Mouse (Mus musculus) spleen, adult 12 weeks (tissue): Measurements from ENCODE around the gene Lmx1a.

ENCODE experiments used
- DNase-seq: peaks from one replicate; pipeline ENCODE4 v3.0.0; 2022; ENCODE audit warnings: low spot score

Gene Lmx1a

DNA sequence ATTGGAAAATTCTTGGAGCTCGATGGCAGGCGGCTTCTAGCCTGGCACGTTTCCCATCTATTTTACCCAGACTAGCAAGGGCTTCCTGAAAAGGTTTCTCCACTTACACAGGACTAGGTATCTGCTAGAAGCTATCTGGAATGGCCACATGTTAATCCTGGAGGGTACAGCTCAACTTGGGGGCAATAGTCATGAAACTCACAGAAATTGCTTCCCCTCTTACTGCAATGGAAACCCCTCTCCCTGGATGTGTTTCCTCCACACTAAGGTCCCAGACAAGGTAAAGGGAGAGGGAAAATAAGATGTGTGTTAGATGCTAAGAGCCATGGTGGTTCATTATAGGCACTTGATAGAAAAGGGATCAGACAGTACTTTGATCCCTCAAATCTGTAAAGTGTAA, 5.7 kb downstream of the Lmx1a start:
- DNase-seq = no peak

DNA sequence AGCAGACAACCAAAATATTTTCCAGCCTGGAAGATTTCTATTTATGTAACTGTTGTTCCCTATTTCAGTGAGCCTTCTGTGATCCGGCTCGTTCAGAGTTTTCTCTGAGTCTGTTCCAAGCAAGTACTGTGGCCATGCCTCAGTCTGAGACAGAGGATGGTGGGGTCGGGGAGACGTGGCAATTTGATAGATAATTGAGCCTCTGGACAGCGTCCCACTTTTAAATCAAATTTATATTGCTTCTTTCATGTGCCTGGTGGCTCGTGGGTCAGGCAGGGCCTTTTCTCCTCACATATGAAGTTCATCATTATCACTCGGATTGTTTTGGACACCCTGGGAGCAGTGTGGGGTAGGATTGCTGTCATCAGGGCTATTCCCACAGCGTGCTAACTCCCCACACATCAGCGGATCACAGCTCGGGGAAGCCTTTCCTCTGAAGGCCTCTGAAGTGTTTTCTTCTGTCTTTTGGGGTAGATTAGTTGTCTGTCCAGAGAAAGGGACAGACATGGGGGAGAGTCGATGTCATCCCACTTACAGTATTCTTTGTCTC, 6.9 kb downstream of the Lmx1a start:
- DNase-seq = no peak

- DNase-seq = no peak
Observed at GRCm38 (mm10) chr1:167699706-167700105, 10.7 kb downstream of the Lmx1a start.

DNA sequence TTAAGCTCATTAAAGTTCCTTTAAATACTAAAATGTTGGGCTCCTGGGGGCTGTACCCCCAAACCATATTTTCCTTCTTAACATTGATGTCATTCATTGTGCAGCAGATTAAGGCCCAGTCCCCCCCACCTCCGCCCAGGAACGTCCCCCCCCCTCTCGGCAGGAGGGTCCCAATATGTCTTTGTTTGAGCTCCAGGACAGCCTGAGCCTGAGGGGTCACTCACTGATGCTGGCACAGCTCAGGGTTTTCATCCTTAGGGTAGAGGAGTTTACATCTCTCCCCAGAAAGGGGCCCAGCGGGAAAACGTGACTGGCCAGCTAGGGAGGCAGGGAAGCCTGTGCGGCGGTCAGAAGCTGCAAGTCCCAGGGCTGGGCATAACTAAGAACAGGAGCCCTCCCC, 11.2 kb downstream of the Lmx1a start:
- no peak for DNase-seq

DNA sequence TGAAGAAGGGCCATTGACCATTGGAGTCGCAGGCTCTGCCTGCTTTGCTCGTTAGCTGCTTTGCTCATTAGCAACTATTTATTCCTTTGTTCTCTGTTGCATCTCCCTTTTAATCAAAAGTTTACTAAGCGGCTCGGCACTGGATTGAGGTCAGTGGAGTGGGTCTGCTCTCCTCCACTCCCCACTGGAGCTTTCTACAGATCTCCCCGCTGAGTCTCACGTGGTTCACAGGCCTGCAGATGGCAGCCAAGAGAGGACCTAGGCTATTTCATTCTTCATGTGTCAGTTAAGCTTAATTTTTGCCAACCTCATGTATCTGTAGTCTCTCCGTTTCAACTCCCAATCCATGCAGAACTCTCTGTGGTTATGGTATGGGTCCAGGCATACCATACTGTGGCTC, 16.5 kb downstream of the Lmx1a start:
- DNase-seq = no peak

DNA sequence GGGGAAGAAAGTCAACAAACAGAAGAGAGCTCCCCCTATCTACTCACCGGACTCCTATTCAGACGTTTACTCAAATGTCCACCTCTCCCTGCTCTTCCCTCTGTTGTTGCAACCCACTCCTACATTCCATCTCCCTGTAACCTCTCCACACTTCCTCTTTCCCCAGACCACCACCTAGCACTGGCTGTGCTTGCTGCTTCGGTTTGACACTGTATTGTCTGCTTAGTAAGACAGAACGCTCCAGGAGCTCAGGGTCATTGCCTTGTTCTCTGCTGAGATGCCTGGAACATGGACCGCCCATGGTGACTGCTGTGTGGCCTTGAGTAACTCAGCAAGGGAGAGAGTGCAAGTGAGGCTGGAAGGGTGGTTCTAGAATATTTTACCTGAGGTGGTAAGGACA, 19.7 kb downstream of the Lmx1a start:
- no peak for DNase-seq

DNA sequence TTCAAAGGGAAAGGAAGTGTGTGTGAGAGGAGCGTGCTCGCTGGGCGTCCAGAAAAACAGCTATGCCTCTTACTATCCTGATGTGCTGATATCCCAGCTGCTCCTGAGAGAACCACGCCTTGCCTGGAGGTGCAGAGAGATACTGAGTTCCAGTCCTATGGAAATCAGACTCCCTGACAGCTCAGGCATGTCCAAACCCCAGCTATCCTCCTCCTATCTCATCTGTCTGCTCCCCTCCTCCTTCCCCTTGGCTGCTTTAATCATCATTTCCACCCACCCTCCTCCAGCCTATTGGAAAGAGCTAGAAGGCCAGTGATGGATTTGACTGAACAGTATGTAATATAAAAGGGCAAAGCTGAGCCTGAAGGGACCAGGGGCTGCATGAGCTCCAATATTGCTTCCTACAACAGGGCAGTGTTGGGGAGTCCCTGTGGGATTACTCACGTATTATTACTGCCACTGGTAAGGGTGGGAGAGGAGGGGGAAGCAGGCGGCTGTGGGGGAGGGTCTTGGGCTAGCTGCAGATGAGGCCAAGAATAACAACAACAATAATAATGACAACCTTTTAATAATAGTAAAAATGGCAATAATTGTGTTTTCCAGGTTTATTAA, 26.8 kb downstream of the Lmx1a start:
- DNase-seq = no peak

DNA sequence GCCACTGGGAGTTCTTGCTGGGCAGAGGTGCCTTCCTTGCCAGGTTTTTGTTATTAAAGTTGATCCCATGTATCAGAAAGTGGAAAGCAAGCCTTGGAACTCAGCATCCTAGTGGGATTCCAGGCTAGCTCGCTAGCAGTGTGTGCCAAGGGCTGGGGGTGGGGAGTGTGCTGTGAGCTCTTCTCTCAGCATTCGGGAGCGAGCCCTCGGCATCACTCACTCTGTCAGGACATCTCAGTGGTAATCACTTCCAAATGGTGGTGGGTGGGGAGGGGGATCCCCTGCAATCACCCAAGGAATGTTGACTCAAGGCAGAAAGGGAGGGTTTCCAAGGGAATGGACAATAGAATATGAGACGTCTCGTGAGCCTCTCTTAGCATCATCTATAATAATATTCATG, 45.4 kb downstream of the Lmx1a start:
- no peak for DNase-seq

DNA sequence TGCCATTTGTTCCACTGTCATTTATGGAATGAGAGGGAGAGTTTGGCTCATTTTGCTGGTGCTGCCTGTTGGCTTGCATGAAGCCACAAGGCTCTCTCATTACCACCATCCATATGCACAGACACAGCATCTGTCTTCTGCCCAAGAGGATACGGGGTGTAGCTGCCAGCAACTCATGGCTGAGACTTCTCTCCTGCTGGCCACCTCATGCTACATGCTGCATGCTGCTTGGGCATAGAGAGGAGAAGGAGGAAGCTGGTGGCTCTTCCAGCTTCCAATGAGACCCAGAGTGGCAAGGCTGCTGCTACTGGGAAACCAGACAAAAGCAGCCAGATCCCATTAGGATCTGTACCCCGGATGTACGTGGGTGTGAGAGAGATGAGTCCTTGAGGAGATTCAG, 47.8 kb downstream of the Lmx1a start:
- DNase-seq = no peak

- DNase-seq = no peak
Observed at GRCm38 (mm10) chr1:167739286-167739685, 50.2 kb downstream of the Lmx1a start.

- DNase-seq = no peak
Observed at GRCm38 (mm10) chr1:167746676-167747075, 57.6 kb downstream of the Lmx1a start.

DNA sequence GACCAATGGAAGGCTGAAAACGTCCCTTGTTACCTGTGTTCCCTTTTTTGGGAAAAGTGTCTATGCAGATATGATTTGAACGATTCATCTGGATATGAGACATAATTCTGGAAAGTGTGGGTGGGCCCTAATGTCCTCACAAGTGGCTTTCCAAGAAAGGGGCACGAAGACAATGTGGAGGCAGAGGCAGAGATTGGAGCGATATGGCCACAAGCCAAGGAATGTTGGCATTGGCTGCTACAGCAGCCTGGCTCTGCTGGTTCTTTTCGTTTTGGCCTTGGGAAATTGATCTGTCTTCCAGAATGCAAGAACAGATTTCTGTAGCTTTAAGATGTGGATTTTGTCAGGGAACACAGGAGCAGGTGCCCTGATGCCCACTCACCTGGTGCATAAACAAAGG, 63.6 kb downstream of the Lmx1a start:
- DNase-seq = no peak

GRCm38 (mm10) chr1:167754085-167754484, 65.0 kb downstream of the Lmx1a start:
- no peak for DNase-seq

GRCm38 (mm10) chr1:167754636-167755522, 65.8 kb downstream of the Lmx1a start:
- no peak for DNase-seq

DNA sequence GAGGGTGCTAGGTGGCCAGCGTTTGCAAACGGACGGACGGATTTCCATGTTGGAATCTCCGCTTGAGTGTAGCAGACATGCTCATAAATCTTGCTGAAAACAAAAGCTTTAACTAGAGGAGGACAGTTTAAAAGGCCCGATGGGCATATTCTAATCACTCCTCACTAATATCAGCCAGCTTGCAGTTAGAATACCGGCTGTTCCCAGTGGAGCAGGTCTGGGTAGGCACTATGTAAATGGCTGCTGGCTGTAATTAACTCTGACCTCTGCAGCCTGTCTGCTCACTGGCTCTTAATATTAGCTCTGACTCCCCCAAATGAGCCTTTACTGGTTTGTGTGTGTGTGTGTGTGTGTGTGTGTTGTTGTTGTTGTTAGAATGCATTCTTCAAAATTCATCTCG, 69.2 kb downstream of the Lmx1a start:
- no peak for DNase-seq

- no peak for DNase-seq
Observed at GRCm38 (mm10) chr1:167760307-167760706, 71.3 kb downstream of the Lmx1a start.

DNA sequence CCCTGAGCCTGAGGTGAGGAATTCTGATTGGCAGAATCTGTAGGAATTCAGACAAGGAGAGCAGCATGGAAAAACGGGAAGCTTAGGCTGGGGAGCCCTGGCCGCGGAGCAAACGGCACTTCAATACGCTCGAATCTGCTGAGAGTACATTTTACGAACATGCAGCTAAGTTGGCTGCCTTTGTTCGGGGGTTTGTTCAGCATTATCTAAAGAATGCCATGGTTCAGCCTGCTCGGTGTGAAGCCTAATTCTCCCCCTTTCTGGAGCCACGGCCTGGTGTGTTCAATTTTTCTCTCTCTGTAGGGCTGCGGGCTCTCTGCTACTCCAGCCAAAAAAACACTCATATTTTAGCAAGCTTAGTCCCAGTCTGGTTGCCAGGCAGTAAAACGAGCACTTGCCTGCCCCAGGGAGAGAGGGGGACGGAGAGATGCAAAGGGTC, 72.8 kb downstream of the Lmx1a start:
- DNase-seq = no peak

- no peak for DNase-seq
Observed at GRCm38 (mm10) chr1:167766619-167767018, 77.6 kb downstream of the Lmx1a start.

- no peak for DNase-seq
Observed at GRCm38 (mm10) chr1:167770457-167770856, 81.4 kb downstream of the Lmx1a start.

- DNase-seq = no peak
Observed at GRCm38 (mm10) chr1:167779766-167780488, 90.9 kb downstream of the Lmx1a start.

DNA sequence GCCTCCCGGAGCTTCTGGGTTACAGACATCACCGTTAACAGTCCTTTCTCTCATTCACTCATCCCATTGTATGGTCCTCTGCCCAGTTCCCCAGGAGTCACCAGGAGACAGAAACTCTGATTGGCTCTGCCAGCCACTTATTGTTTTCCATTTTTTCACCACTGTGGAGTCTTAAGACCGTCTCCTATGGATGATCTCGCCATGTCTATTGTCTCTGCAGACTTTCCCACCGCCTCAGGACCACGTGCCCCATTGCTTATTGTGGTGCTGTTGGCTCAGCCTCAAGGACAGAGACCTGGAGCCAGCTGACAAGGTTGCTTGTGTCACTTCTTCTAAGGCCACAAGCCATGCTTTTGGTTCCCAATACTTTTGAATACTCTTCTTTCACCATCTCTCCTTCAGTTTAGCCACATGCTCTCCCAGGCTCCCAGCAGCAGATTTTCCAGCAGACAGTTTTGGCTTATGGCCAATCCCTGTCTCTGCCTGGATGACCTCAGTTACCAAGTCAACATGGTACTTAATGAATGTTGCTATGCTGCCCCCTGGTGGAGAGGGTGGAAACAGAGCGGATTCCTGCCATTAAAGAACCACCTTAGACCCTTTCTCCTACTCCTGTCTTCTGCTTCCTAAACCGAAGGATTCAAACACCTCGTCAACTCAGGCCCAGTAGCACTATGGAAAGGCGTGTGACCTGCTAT, 92.9 kb downstream of the Lmx1a start:
- DNase-seq = no peak

DNA sequence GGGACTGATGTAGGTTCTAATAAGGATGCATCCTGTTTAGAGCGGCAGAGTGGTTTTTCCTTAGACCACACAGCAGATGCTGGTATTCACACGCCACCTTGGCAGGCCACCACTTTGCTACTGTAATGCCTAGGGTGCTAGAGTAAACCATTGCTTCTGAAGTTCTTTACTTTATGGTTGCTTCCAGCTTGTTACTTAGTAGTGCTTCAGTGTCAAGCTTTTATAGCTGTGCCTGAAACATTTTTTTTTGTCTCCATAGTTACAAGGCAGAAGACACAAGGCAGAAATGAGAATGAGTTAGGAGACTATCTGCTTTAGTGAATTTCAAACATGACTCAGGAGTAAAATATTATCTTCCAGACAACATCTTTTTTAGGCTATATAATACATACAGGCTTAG, 95.0 kb downstream of the Lmx1a start:
- no peak for DNase-seq
